Mouse (Mus musculus) gonadal fat pad, adult 2 months (tissue): ENCODE data around the gene Itk. TPM values are rescaled to one million over a fixed set of nuclear protein-coding genes. Genes with fewer than 3 reads are reported as not detected.

Experiments used
- DNase-seq: peaks from one replicate; pipeline ENCODE4 v3.0.0-alpha.2; 2012; ENCODE audit warnings: low read depth
- polyA plus RNA-seq: library from polyadenylated mRNA; depleted of rRNA; stranded (reverse); fragments of >200 nt; gene quantifications from 2 replicates; pipeline ENCODE4 v1.2.3, GENCODE M21; 2012; rRNA removed

Itk gene
- polyA plus RNA-seq, 1 experiment, result 0.20 TPM

- no peak for DNase-seq
These were observed 112.5 kb downstream of the Itk start for GRCm38 (mm10) chr11:46276778-46277177.

GRCm38 (mm10) chr11:46276168-46276567 is 113.1 kb downstream of the Itk start:
- no peak for DNase-seq

- no peak for DNase-seq
These were observed 114.0 kb downstream of the Itk start for GRCm38 (mm10) chr11:46275302-46275701.

Other genes with a start within 250 kb of the Itk start
- gene Nipal4, start 223.0 kb downstream of the Itk start, polyA plus RNA-seq, result 3.3 and 4.4 TPM in 2 replicates
- gene Fndc9, start 154.0 kb downstream of the Itk start, polyA plus RNA-seq, result 0.05 TPM in 1 of 2 replicates, not detected in the other
- gene Cyfip2, start 76.7 kb downstream of the Itk start, polyA plus RNA-seq, result 1.5 and 2.7 TPM in 2 replicates
- gene Fam71b, start 7.0 kb upstream of the Itk start, polyA plus RNA-seq, result 0.31 and 0.37 TPM in 2 replicates
- 15.2 and 15.9 TPM in 2 replicates for gene Med7, start 47.4 kb upstream of the Itk start, polyA plus RNA-seq
- 0.14 and 0.22 TPM in 2 replicates for gene Havcr2, start 65.4 kb upstream of the Itk start, polyA plus RNA-seq
- not detected in 2 replicates for gene Gm12169, start 134.7 kb upstream of the Itk start, polyA plus RNA-seq
- gene BC053393, start 182.0 kb upstream of the Itk start, polyA plus RNA-seq, result not detected in 2 replicates
- not detected in 2 replicates for gene Dppa1, start 239.7 kb upstream of the Itk start, polyA plus RNA-seq